Mouse (Mus musculus): ENCODE results near the gene Ggct. TPM values are rescaled to one million over a fixed set of nuclear protein-coding genes. Genes with fewer than 3 reads are reported as not detected.

Gene Ggct
- polyA plus RNA-seq (2012; rRNA removed) (0.31 and 1.1 TPM in 2 replicates), polyA plus RNA-seq (2014; fragmentation: Nextera tagmentation; extraction: Ambion mirVana) (4.4 and 6.1 TPM in 2 replicates)

- Histone ChIP-seq H3K9ac (replicated peaks) (peak within 1 kb of the TSS; percentile 47), H3K4me2 (ENCODE audit: low read depth) (peak within 1 kb of the TSS; percentile 90), H3K9me3 (ENCODE audit: control insufficient read depth, low read length) (no peaks in the 10 kb centered on the region), H3K4me1 (replicated peaks; ENCODE audit: control insufficient read depth in 2 of 2, insufficient read depth in 2 of 2, low read length in 1 of 2) (peaks cover 8 to 18% of the 10 kb centered on the region in 2 experiments), H3K36me3 (replicated peaks; ENCODE audit: control insufficient read depth, insufficient read depth, low read depth) (no peaks in the 10 kb centered on the region), H3K4me3 (ENCODE audit: insufficient read depth in 1 of 2, low read depth in 2 of 2, low read length in 2 of 2) (peak within 1 kb of the TSS; percentile 57 to 70), H3K27ac (no peak within 1 kb of the TSS), H3K27me3 (ENCODE audit: control insufficient read depth, insufficient read depth, low read length) (no peaks in the 10 kb centered on the region)
- ATAC-seq (ENCODE audit: insufficient read depth) (peak; percentile 100), DNase-seq (ENCODE audit: low read depth in 3 of 3, low spot score in 3 of 3) (peak; percentile 89 to 92 (median 91))
- peak; percentile 69; the same call in 1 of the 2 replicates for TF ChIP-seq CTCF (IDR thresholded peaks at IDR 0.05; ENCODE audit: low read depth)
- no peak for TF ChIP-seq EP300 (IDR thresholded peaks at IDR 0.05; ENCODE audit: low read depth)
- WGBS (ENCODE audit: insufficient replicate concordance) = under 1% methylated on average over 41 of the region's 41 CpGs
These were observed at the start of gene Ggct for GRCm38 (mm10) chr6:54992734-54993260. Ggct (minus strand) TSS chr6:54992950.

GRCm38 (mm10) chr6:55040031-55040430 is 47.3 kb upstream of the Ggct start:
- H3K4me2 ChIP-seq (ENCODE audit: low read depth) = peak overlapping the region; percentile 89
- DNase-seq (ENCODE audit: low read depth in 3 of 3, low spot score in 3 of 3) (no peak), ATAC-seq (ENCODE audit: insufficient read depth) (no peak)
- peaks cover 9 to 14% of the 10 kb centered on the region in 2 experiments; a peak in 3 of 4 replicates for H3K4me1 ChIP-seq (replicated peaks; ENCODE audit: control insufficient read depth in 2 of 2, insufficient read depth in 2 of 2, low read length in 1 of 2)
- H3K27me3 ChIP-seq (ENCODE audit: control insufficient read depth, insufficient read depth, low read length) = no peaks in the 10 kb centered on the region
- no peaks in the 10 kb centered on the region for H3K9me3 ChIP-seq (ENCODE audit: control insufficient read depth, low read length)
- no peak for TF ChIP-seq CTCF (IDR thresholded peaks at IDR 0.05; ENCODE audit: low read depth)
- 60% methylated on average over 1 of the region's 1 CpGs for WGBS (ENCODE audit: insufficient replicate concordance)
- no peaks in the 10 kb centered on the region for H3K36me3 ChIP-seq (replicated peaks; ENCODE audit: control insufficient read depth, insufficient read depth, low read depth)
- peak overlapping the region; percentile 13; the same call in 1 of the 2 replicates for H3K9ac ChIP-seq (replicated peaks)
- no peak overlapping the region for H3K27ac ChIP-seq
- H3K4me3 ChIP-seq (ENCODE audit: insufficient read depth in 1 of 2, low read depth in 2 of 2, low read length in 2 of 2) = peak overlapping the region in 1 of 2 experiments; percentile 99; a peak in 2 of 4 replicates

GRCm38 (mm10) chr6:55039446-55039783 is 46.7 kb upstream of the Ggct start:
- peak overlapping the region; percentile 74 to 99 for H3K4me3 ChIP-seq (ENCODE audit: insufficient read depth in 1 of 2, low read depth in 2 of 2, low read length in 2 of 2)
- H3K27ac ChIP-seq = no peak overlapping the region
- no peaks in the 10 kb centered on the region for H3K36me3 ChIP-seq (replicated peaks; ENCODE audit: control insufficient read depth, insufficient read depth, low read depth)
- WGBS (ENCODE audit: insufficient replicate concordance) = 61% methylated on average over 6 of the region's 6 CpGs
- no peaks in the 10 kb centered on the region for H3K9me3 ChIP-seq (ENCODE audit: control insufficient read depth, low read length)
- ATAC-seq (ENCODE audit: insufficient read depth) (no peak), DNase-seq (ENCODE audit: low read depth in 3 of 3, low spot score in 3 of 3) (no peak)
- H3K9ac ChIP-seq (replicated peaks) = peak overlapping the region; percentile 99
- H3K4me2 ChIP-seq (ENCODE audit: low read depth) = peak overlapping the region; percentile 89
- TF ChIP-seq EP300 (IDR thresholded peaks at IDR 0.05; ENCODE audit: low read depth) (no peak), CTCF (IDR thresholded peaks at IDR 0.05; ENCODE audit: low read depth) (no peak)
- peaks cover 9 to 14% of the 10 kb centered on the region in 2 experiments; a peak in 3 of 4 replicates for H3K4me1 ChIP-seq (replicated peaks; ENCODE audit: control insufficient read depth in 2 of 2, insufficient read depth in 2 of 2, low read length in 1 of 2)
- H3K27me3 ChIP-seq (ENCODE audit: control insufficient read depth, insufficient read depth, low read length) = no peaks in the 10 kb centered on the region

- peak in 2 of 3 experiments; percentile 37 to 42 for DNase-seq (ENCODE audit: low read depth in 3 of 3, low spot score in 3 of 3)
- H3K4me1 ChIP-seq (replicated peaks; ENCODE audit: control insufficient read depth in 2 of 2, insufficient read depth in 2 of 2, low read length in 1 of 2) = peaks cover 9 to 14% of the 10 kb centered on the region in 2 experiments; a peak in 3 of 4 replicates
- H3K36me3 ChIP-seq (replicated peaks; ENCODE audit: control insufficient read depth, insufficient read depth, low read depth) = no peaks in the 10 kb centered on the region
- peak overlapping the region; percentile 99 for H3K9ac ChIP-seq (replicated peaks)
- peak; percentile 66 for ATAC-seq (ENCODE audit: insufficient read depth)
- 1% methylated on average over 12 of the region's 12 CpGs for WGBS (ENCODE audit: insufficient replicate concordance)
- H3K27ac ChIP-seq = peak overlapping the region; percentile 89
- no peaks in the 10 kb centered on the region for H3K27me3 ChIP-seq (ENCODE audit: control insufficient read depth, insufficient read depth, low read length)
- TF ChIP-seq EP300 (IDR thresholded peaks at IDR 0.05; ENCODE audit: low read depth) = no peak
- no peak for TF ChIP-seq CTCF (IDR thresholded peaks at IDR 0.05; ENCODE audit: low read depth)
- H3K4me3 ChIP-seq (ENCODE audit: insufficient read depth in 1 of 2, low read depth in 2 of 2, low read length in 2 of 2) = peak overlapping the region; percentile 74 to 99
- H3K4me2 ChIP-seq (ENCODE audit: low read depth) = peak overlapping the region; percentile 89
- H3K9me3 ChIP-seq (ENCODE audit: control insufficient read depth, low read length) = no peaks in the 10 kb centered on the region
These were observed 46.1 kb upstream of the Ggct start for GRCm38 (mm10) chr6:55038671-55039445.
